Mouse (Mus musculus): Measurements from ENCODE around the gene Alkbh5.

The Alkbh5 gene

DNA sequence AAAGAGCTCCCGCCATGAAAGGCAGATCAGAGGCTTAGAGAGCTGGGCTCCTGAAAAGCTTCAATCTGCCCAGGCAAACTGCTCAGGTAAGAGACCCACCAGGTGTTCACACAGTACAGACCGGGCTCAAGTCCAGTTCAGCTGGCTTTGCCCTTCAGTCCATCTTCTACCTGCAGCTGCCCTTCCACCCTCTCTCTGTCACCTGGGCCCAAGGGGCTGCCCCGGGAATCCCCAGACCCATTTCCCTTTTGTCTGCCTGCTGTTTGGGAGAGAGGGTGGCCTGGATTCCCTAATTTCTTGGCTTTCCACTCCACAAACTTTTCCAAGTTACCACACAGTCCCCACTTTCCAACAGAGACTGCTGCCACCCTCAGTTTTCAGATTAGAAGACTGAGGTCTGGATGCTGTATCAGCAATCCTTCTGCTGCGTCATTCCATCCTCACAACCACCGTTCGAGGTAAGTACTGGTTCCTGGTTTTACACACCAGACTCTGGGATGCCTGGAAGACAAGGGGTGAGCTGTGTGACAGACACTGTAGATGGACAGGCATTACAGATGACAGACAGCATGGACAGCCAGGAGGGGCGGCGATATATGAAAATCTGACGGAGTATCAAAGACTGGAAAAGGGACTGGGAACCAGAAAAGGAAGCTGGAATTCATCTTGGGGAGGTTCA is at the start of gene Alkbh5:
Gene Alkbh5 (plus strand): TSS at position 202 of the 679 bp plus-strand sequence.
- CTCF ChIA-PET, result interaction anchor here in 3 of 4 experiments (0.6 to 2.0 kb wide), 5 partner anchors 10 to 204 kb away, joined by 3 to 5 read pairs (median 4); no protein-coding TSS in a partner anchor
- POLR2A ChIA-PET, result interaction anchor here (0.7 to 7.1 kb wide), 74 partner anchors 8 to 968 kb away, joined by 3 to 206 read pairs (median 6); partner anchors contain the start of genes Drc3 (in 2 of the 4), Gid4 (in 2 of the 4), Mief2 (in 2 of the 4) and Myo15 (in 2 of the 4)

DNA sequence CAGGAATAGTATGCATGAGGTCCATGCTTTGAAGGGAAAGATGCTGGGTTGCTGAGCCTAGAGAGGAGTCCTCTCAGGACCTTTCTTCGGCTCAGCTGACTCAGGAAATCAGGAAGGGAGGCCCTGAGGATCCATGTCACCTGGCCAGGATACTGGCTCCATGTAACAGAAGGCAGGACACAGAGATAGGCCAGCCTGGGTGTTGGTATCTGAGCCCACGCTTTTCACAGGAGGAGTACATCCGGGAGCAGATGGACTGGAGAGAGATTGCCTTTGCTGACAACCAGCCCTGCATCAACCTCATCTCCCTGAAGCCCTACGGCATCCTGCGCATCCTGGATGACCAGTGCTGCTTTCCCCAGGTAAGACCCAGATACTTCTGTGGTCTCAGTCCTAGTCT is 43.5 kb upstream of the Alkbh5 start:
- ChIA-PET POLR2A (interaction anchor here in 1 of 4 experiments (0.9 kb wide), 1 partner anchor 16 kb away, joined by 3 read pairs; no protein-coding TSS in a partner anchor), CTCF (no interaction called here)

DNA sequence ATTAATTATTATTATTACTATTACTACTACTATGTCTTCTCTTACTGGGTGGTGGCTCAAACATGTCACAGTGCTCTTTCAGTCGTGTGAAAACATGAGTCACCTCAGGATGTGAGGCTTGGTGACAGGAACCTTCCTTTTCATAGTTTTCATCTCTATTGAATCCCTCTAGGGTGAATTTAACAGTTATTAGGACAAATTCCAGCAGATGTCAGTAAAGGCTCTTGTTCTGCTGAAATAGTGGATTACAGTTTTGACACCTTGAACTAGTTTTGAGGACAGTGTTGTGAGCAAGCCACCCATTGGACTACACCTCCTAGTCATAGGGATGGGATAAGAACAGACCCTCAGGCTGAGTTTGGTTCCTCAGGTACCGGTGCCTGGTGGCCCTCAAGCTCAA is 40.5 kb upstream of the Alkbh5 start:
- ChIA-PET POLR2A (interaction anchor here in 3 of 4 experiments (0.5 to 2.7 kb wide), 9 partner anchors 10 to 1752 kb away, joined by 3 to 17 read pairs (median 4); no protein-coding TSS in a partner anchor), CTCF (interaction anchor here in 2 of 4 experiments (0.5 to 0.9 kb wide), 3 partner anchors 18 to 368 kb away, joined by 3 to 7 read pairs (median 4); no protein-coding TSS in a partner anchor)

DNA sequence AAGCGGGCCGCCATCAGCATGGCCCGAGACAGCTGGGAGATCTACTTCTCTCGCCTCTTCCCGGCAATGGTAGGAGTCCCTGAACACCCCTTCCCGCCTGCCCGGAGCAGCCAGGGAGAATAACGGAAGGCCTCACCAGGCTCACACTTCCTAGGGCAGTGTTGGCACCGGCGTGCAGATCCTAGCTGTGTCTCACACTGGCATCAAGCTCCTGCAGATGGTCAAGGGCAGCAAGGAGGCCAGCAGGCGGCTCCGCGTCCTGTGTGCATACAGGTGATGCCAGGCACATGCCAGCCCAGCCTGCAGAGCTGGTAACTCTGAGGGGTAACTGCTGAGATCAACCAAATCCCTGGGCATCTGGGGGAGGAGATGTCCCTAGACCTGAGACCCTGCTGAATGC is 28.9 kb upstream of the Alkbh5 start:
- ChIA-PET POLR2A (interaction anchor here in 2 of 4 experiments (0.8 to 3.0 kb wide), 7 partner anchors 10 to 70 kb away, joined by 3 to 17 read pairs (median 5); no protein-coding TSS in a partner anchor), CTCF (interaction anchor here in 1 of 4 experiments (1.0 kb wide), 1 partner anchor 72 kb away, joined by 3 read pairs; no protein-coding TSS in a partner anchor)

DNA sequence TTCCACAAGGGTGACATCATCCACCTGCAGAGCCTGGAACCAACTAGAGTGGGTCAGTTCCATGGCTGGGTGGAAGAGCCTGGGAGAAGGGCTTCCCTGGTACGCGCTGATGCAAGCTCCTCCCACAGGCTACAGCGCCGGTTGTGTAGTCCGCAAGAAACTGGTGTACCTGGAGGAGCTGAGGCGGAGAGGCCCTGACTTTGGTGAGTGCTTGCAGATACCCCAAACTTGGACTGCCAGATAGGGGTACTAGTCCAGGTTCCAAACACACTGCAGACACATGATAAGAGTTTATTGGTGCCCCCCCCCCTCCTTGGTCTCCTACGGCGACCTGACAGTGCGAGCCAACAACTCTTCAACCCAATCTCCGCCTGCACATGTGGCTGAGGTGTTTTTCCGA is 27.2 kb upstream of the Alkbh5 start:
- ChIA-PET POLR2A (interaction anchor here in 3 of 4 experiments (1.0 to 3.0 kb wide), 13 partner anchors 12 to 340 kb away, joined by 3 to 17 read pairs (median 4); partner anchors contain the start of gene Alkbh5 (in 1 of the 3)), CTCF (interaction anchor here in 3 of 4 experiments (0.5 to 1.4 kb wide), 7 partner anchors 27 to 260 kb away, joined by 3 to 8 read pairs (median 3); partner anchors contain the start of genes Alkbh5 (in 1 of the 3) and Llgl1 (in 1 of the 3))

DNA sequence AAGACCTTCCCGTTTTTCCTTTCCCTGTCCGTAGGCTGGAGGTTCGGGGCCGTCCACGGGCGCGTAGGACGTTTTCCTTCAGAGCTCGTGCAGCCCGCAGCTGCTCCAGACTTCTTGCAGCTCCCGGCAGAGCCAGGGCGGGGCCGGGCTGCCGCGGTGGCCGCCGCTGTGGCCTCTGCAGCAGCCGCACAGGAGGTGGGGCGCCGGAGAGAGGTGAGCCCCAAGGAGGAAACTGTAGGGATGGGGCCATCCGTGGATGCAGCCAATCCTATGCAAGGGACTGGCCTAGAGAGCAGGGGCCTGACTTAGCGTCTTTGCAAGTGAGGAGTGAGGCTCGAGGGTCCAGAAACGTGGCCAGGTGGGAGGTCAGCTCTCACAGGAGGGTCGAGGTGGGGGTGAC is 26.7 kb upstream of the Alkbh5 start:
- ChIA-PET POLR2A (interaction anchor here in 3 of 4 experiments (0.6 to 3.0 kb wide), 15 partner anchors 13 to 341 kb away, joined by 3 to 17 read pairs (median 4); partner anchors contain the start of gene Alkbh5 (in 1 of the 3)), CTCF (interaction anchor here in 3 of 4 experiments (0.5 to 1.4 kb wide), 6 partner anchors 27 to 261 kb away, joined by 3 to 5 read pairs (median 3); partner anchors contain the start of gene Alkbh5 (in 1 of the 3))

DNA sequence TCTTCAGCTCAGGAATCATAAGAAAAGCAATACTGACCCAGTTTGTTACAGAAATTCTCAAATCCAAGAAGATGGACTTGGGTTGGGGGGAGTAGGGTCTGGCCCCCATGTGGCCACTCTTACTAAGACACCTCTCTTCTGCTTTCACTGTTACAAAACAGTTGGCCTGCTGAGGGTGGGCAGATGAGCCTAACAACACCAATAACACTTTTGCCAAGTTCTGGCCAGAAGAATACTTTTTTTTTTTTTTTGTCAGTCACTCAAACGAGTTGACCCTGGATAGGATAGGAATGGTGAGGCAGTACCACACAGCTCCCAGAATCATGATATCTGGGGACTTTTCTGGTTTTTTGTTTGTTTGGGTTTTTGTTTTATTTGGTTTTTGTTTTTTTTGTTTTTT is 24.3 kb upstream of the Alkbh5 start:
- ChIA-PET POLR2A (interaction anchor here in 2 of 4 experiments (0.6 to 2.3 kb wide), 6 partner anchors 14 to 360 kb away, joined by 3 to 6 read pairs (median 4); partner anchors contain the start of gene Alkbh5 (in 1 of the 2)), CTCF (interaction anchor here in 2 of 4 experiments (0.7 to 1.0 kb wide), 5 partner anchors 9 to 381 kb away, joined by 3 to 5 read pairs (median 4); no protein-coding TSS in a partner anchor)

DNA sequence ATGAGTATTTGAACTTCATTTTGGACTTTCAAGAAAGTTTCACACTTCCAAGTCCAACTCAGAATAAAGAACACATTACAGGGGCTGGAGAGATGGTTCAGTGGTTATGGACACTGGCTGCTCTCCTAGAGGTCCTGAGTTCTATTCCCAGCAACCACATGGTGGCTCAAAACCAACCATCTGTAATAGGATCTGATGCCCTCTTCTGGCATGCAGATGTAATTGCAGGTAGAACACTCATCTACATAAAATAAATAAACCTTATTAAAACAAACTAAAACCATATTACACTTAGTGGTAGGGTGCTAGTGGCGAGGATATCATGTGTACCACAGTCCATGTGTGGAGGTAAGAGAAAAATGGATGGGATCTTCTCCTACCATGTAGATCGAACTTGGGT is 23.7 kb upstream of the Alkbh5 start:
- ChIA-PET POLR2A (interaction anchor here in 2 of 4 experiments (0.9 to 2.3 kb wide), 5 partner anchors 12 to 25 kb away, joined by 3 to 6 read pairs (median 3); no protein-coding TSS in a partner anchor), CTCF (interaction anchor here in 1 of 4 experiments (0.6 to 1.4 kb wide), 3 partner anchors 24 to 45 kb away, joined by 3 to 9 read pairs (median 4); no protein-coding TSS in a partner anchor)

DNA sequence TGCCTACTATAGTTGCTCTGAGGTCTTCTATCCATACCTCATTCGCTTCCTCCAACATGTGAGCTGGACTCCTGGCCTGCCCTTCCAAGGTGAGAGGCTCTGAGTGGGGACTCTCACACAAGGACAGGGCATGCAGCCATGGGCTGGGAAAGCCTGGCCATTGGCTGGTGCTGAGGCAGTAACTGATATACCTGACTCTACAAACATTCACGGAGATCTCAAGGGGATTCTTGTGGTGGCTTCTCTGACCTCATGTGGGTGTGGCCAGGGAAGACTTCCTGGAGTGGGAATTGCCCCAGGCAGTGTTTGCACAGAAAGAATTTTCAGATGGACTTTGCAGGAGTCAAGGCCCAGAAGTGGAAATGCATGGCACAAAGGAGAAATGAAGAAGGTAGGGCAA is 21.2 kb upstream of the Alkbh5 start:
- POLR2A ChIA-PET, result interaction anchor here in 3 of 4 experiments (0.7 to 1.3 kb wide), 5 partner anchors 11 to 28 kb away, joined by 3 to 4 read pairs (median 3); partner anchors contain the start of gene Alkbh5 (in 1 of the 3)
- CTCF ChIA-PET, result interaction anchor here in 2 of 4 experiments (1.2 to 2.0 kb wide), 3 partner anchors 9 to 37 kb away, joined by 4 read pairs; no protein-coding TSS in a partner anchor

DNA sequence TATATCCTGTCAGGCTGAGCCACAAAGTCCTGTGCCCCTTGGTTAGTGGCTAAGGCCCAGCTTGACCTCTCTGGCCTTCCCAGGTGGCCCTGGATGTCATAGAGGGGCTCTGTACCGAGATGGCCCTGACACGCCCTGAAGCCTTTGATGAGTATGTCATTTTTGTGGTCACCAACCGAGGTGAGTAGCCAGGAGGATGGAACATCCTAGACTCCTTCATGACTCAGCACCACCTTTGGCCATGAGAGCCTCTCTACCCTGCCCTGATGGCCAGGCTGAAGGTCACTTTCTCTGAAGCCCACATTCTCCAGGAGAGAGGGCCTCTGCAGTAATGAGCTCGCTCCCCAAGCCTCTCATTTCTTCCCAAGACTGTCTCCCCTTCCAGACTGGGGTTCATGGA is 17.9 kb upstream of the Alkbh5 start:
- POLR2A ChIA-PET, result interaction anchor here in 3 of 4 experiments (0.5 to 1.0 kb wide), 3 partner anchors 19 to 363 kb away, joined by 3 to 5 read pairs (median 3); no protein-coding TSS in a partner anchor
- CTCF ChIA-PET, result no interaction called here

DNA sequence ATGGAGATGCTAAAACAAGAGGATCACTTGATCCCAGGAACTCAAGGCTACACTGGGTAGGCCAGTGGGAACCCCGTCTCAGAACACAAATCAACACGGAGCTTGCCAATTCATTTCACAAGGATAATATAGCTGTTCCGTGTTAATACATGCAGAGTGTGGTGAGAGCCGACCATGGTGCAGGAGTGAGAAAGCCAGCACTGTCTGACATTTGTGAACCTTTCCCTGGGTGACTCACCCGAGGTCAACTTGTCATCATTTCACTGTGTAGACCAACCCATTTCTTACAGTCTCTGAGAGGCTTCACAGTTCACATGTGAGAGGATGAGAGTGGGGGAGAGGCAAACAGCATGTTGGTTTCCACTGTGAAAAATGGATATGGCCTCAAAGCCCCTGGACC is 14.2 kb upstream of the Alkbh5 start:
- POLR2A ChIA-PET, result interaction anchor here in 2 of 4 experiments (1.9 to 7.2 kb wide), 2 partner anchors 15 to 78 kb away, joined by 4 to 206 read pairs; partner anchors contain the start of gene Alkbh5 (in 1 of the 2)
- CTCF ChIA-PET, result no interaction called here

DNA sequence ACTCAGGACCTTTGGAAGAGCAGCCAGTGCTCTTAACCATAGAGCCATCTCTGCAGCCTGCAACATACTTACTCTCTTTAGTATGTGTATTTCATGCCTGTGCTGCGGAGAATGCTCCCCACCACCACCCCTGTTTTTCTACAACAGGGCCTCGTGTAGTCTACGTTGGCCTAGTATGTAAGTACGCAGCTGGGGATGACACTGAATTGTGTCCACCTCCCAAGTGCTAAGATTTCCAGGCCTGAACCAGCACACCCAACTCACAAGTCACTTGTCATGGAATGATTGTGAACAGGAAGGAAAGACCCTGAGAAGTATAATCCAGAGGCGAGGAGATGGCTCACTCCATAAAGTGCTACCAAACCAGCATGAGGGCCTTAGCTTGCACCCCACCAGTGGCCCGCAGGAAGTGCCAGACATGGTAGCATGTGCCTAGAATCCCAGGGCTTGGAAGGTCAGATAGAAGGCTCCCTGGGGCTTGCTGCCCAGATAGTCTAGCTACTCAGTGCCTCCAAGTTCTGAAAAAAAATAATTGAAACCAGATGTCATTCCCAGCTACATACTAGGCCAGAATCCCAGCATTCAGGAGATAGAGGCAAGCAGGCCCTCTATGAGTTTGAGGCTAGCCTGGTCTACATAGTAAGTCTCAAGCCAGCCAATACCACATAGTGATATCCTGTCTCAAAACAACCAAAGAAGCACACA is 13.4 kb upstream of the Alkbh5 start:
- POLR2A ChIA-PET, result interaction anchor here in 2 of 4 experiments (7.2 to 7.8 kb wide), 2 partner anchors 14 to 16 kb away, joined by 129 to 206 read pairs; partner anchors contain the start of gene Alkbh5 (in 2 of the 2)
- CTCF ChIA-PET, result interaction anchor here in 1 of 4 experiments (1.2 kb wide), 1 partner anchor 9 kb away, joined by 3 read pairs; no protein-coding TSS in a partner anchor

DNA sequence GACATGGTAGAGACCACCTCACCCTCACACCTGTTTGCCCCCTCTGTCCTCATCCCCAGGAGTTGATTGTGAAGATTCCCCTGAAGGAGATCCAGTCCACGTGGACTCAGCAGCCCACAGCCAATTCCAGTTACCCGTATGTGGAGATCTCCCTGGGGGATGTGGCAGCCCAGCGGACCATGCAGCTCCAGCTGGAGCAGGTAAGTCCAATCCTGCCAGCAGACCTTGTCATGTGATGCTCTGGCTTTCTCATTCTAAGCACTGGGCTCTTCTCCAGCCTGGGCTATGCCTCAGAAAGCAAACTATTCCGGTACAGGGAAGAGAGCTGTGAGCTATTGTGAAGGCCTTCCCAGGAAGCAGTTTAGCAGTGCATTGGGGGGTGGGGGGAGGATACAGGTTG is 9.7 kb upstream of the Alkbh5 start:
- POLR2A ChIA-PET, result interaction anchor here (0.6 to 7.8 kb wide), 45 partner anchors 10 to 1404 kb away, joined by 3 to 206 read pairs (median 4); partner anchors contain the start of genes Alkbh5 (in 3 of the 4), Drc3 (in 2 of the 4), Drg2 (in 2 of the 4) and Myo15 (in 2 of the 4)

DNA sequence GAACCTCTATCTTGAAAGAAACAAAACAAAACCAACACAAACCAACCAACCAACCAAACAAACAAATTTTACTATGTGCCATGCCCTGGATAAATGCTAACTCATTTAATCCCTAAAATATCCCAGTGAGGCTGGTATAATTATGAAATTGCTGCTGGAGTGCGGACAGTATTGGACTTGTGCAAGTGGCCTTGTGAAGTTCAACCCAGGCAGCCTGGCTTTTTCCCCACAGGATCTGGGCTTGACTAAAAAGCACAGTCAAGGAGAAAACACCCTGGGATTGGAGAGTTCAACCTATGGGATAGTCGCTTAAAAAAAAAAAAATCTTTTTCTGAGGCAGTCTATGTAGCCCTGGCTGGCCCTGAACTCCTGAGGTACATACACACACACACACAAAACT is 505 bp upstream of the Alkbh5 start:
- POLR2A ChIA-PET, result interaction anchor here in 3 of 4 experiments (0.7 to 7.1 kb wide), 26 partner anchors 9 to 969 kb away, joined by 3 to 206 read pairs (median 5); partner anchors contain the start of genes Drg2 (in 1 of the 3), Llgl1 (in 1 of the 3), Myo15 (in 1 of the 3) and Shmt1 (in 1 of the 3)

More for the DNA sequence above, 9.7 kb upstream of the Alkbh5 start:
- CTCF ChIA-PET, result interaction anchor here (0.6 to 1.3 kb wide), 11 partner anchors 10 to 968 kb away, joined by 3 to 6 read pairs (median 4); partner anchors contain the start of genes Alkbh5 (in 1 of the 4), Drc3 (in 1 of the 4) and Mapk7 (in 1 of the 4)

DNA sequence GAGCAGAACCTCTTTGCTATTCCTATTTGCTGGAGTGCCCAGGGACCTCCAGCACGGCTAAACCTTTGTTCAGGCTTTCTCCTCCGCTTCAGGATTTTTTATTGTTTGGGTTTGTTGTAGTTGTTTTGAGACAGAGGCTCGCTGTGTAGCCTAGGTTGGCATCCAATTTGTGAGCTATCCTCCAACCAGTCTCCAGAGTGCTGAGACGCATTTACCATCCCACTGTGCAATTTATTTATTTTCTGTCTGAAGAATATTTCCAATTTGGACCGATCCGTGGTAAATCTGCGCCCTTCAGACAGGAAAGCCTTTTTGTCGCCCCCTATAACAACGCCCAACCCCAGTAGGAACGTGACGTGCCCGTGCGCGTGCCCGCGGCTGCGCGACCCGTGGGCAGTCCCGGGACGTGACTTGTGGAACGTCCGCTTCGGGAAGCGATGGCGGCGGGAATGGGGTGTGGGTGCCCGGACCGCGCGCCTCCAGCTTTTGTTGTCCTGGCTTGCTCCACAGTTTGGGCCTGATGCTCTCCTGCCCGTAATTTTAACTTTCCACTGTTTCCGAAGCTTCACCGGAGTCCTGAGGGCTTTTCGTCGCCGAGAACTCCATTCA is 782 bp downstream of the Alkbh5 start:
- ChIA-PET POLR2A (interaction anchor here (0.6 to 7.1 kb wide), 137 partner anchors 7 to 957 kb away, joined by 3 to 206 read pairs (median 4); partner anchors contain the start of genes Drc3 (in 3 of the 4), Drg2 (in 3 of the 4), Gid4 (in 3 of the 4) and Shmt1 (in 3 of the 4)), CTCF (interaction anchor here (0.5 to 2.0 kb wide), 14 partner anchors 10 to 956 kb away, joined by 3 to 9 read pairs (median 4); partner anchors contain the start of genes Smcr8 (in 1 of the 4) and Top3a (in 1 of the 4))

More for the DNA sequence above, 505 bp upstream of the Alkbh5 start:
- CTCF ChIA-PET, result interaction anchor here in 2 of 4 experiments (1.4 to 2.0 kb wide), 3 partner anchors 10 to 61 kb away, joined by 4 to 5 read pairs (median 4); no protein-coding TSS in a partner anchor

All from embryonic stem cell, embryonic (primary cell).